Mouse (Mus musculus): Measurements from ENCODE around the gene Gpr176. TPM values are rescaled to one million over a fixed set of nuclear protein-coding genes. Genes with fewer than 3 reads are reported as not detected.

Gene Gpr176
- polyA plus RNA-seq, 1 experiment from 2014 or later: 1.5 TPM

GRCm38 (mm10) chr2:118306966-118307365, 66.3 kb downstream of the Gpr176 start:
- Histone ChIP-seq H3K9ac (replicated peaks; ENCODE audit: low read length) (no peak overlapping the region), H3K27ac (ENCODE audit: low read length) (no peak overlapping the region), H3K4me3 (ENCODE audit: low read length) (no peak overlapping the region), H3K4me1 (ENCODE audit: insufficient read depth, low read length) (0 out of 2 replicates have a peak, but pooled peaks cover 6% of the 10 kb centered on the region), H3K9me3 (ENCODE audit: low read length) (no peaks in the 10 kb centered on the region), H3K4me2 (replicated peaks; ENCODE audit: low read depth, low read length) (no peak overlapping the region), H3K27me3 (ENCODE audit: insufficient read depth, low read length) (no peaks in the 10 kb centered on the region), H3K36me3 (ENCODE audit: insufficient read depth, low read length) (no peaks in the 10 kb centered on the region)
- WGBS: 71% methylated on average over 2 of the region's 2 CpGs
- ATAC-seq (ENCODE audit: low FRiP score, low TSS enrichment): no peak

- no peak overlapping the region for H3K9ac ChIP-seq (replicated peaks; ENCODE audit: low read length)
- 0 out of 2 replicates have a peak, but pooled peaks cover 6% of the 10 kb centered on the region for H3K4me1 ChIP-seq (ENCODE audit: insufficient read depth, low read length)
- H3K9me3 ChIP-seq (ENCODE audit: low read length): no peaks in the 10 kb centered on the region
- WGBS: 22% methylated on average over 3 of the region's 3 CpGs
- no peaks in the 10 kb centered on the region for H3K27me3 ChIP-seq (ENCODE audit: insufficient read depth, low read length)
- no peaks in the 10 kb centered on the region for H3K36me3 ChIP-seq (ENCODE audit: insufficient read depth, low read length)
- H3K27ac ChIP-seq (ENCODE audit: low read length): no peak overlapping the region
- no peak overlapping the region for H3K4me2 ChIP-seq (replicated peaks; ENCODE audit: low read depth, low read length)
- no peak for ATAC-seq (ENCODE audit: low FRiP score, low TSS enrichment)
- H3K4me3 ChIP-seq (ENCODE audit: low read length): no peak overlapping the region
These were observed 66.7 kb downstream of the Gpr176 start for GRCm38 (mm10) chr2:118306522-118306895.

- H3K9ac ChIP-seq (replicated peaks; ENCODE audit: low read length): no peak overlapping the region
- no peaks in the 10 kb centered on the region for H3K9me3 ChIP-seq (ENCODE audit: low read length)
- H3K27me3 ChIP-seq (ENCODE audit: insufficient read depth, low read length): no peaks in the 10 kb centered on the region
- ATAC-seq (ENCODE audit: low FRiP score, low TSS enrichment): no peak
- WGBS: 43% methylated on average over 7 of the region's 7 CpGs
- no peak overlapping the region for H3K4me2 ChIP-seq (replicated peaks; ENCODE audit: low read depth, low read length)
- no peaks in the 10 kb centered on the region for H3K36me3 ChIP-seq (ENCODE audit: insufficient read depth, low read length)
- H3K27ac ChIP-seq (ENCODE audit: low read length): no peak overlapping the region
- no peak overlapping the region for H3K4me3 ChIP-seq (ENCODE audit: low read length)
- 0 out of 2 replicates have a peak, but pooled peaks cover 6% of the 10 kb centered on the region for H3K4me1 ChIP-seq (ENCODE audit: insufficient read depth, low read length)
These were observed 67.2 kb downstream of the Gpr176 start for GRCm38 (mm10) chr2:118305827-118306521.

- 0 out of 2 replicates have a peak, but pooled peaks cover 6% of the 10 kb centered on the region for H3K4me1 ChIP-seq (ENCODE audit: insufficient read depth, low read length)
- no peak overlapping the region for H3K9ac ChIP-seq (replicated peaks; ENCODE audit: low read length)
- no peak for ATAC-seq (ENCODE audit: low FRiP score, low TSS enrichment)
- H3K27me3 ChIP-seq (ENCODE audit: insufficient read depth, low read length): no peaks in the 10 kb centered on the region
- no peak overlapping the region for H3K27ac ChIP-seq (ENCODE audit: low read length)
- H3K36me3 ChIP-seq (ENCODE audit: insufficient read depth, low read length): no peaks in the 10 kb centered on the region
- H3K9me3 ChIP-seq (ENCODE audit: low read length): no peaks in the 10 kb centered on the region
- WGBS: 44% methylated on average over 4 of the region's 4 CpGs
- no peak overlapping the region for H3K4me3 ChIP-seq (ENCODE audit: low read length)
- no peak overlapping the region for H3K4me2 ChIP-seq (replicated peaks; ENCODE audit: low read depth, low read length)
These were observed 69.8 kb downstream of the Gpr176 start for GRCm38 (mm10) chr2:118303456-118303855.

- WGBS: 92% methylated on average over 2 of the region's 2 CpGs
- no peak for ATAC-seq (ENCODE audit: low FRiP score, low TSS enrichment)
- H3K36me3 ChIP-seq (ENCODE audit: insufficient read depth, low read length): no peaks in the 10 kb centered on the region
- H3K4me2 ChIP-seq (replicated peaks; ENCODE audit: low read depth, low read length): no peak overlapping the region
- no peak overlapping the region for H3K9ac ChIP-seq (replicated peaks; ENCODE audit: low read length)
- H3K27me3 ChIP-seq (ENCODE audit: insufficient read depth, low read length): no peaks in the 10 kb centered on the region
- 0 out of 2 replicates have a peak, but pooled peaks cover 6% of the 10 kb centered on the region for H3K4me1 ChIP-seq (ENCODE audit: insufficient read depth, low read length)
- no peak overlapping the region for H3K4me3 ChIP-seq (ENCODE audit: low read length)
- no peaks in the 10 kb centered on the region for H3K9me3 ChIP-seq (ENCODE audit: low read length)
- H3K27ac ChIP-seq (ENCODE audit: low read length): no peak overlapping the region
These were observed 71.6 kb downstream of the Gpr176 start for GRCm38 (mm10) chr2:118301656-118302055.

GRCm38 (mm10) chr2:118301041-118301545, 72.1 kb downstream of the Gpr176 start:
- no peak for ATAC-seq (ENCODE audit: low FRiP score, low TSS enrichment)
- Histone ChIP-seq H3K4me3 (ENCODE audit: low read length) (no peak overlapping the region), H3K4me1 (ENCODE audit: insufficient read depth, low read length) (0 out of 2 replicates have a peak, but pooled peaks cover 2% of the 10 kb centered on the region), H3K4me2 (replicated peaks; ENCODE audit: low read depth, low read length) (no peak overlapping the region), H3K27me3 (ENCODE audit: insufficient read depth, low read length) (no peaks in the 10 kb centered on the region), H3K27ac (ENCODE audit: low read length) (no peak overlapping the region), H3K9ac (replicated peaks; ENCODE audit: low read length) (no peak overlapping the region), H3K9me3 (ENCODE audit: low read length) (no peaks in the 10 kb centered on the region), H3K36me3 (ENCODE audit: insufficient read depth, low read length) (no peaks in the 10 kb centered on the region)
- WGBS: 64% methylated on average over 8 of the region's 8 CpGs

- Histone ChIP-seq H3K4me3 (ENCODE audit: low read length) (no peak overlapping the region), H3K4me1 (ENCODE audit: insufficient read depth, low read length) (no peaks in the 10 kb centered on the region), H3K4me2 (replicated peaks; ENCODE audit: low read depth, low read length) (no peak overlapping the region), H3K9ac (replicated peaks; ENCODE audit: low read length) (no peak overlapping the region), H3K27me3 (ENCODE audit: insufficient read depth, low read length) (no peaks in the 10 kb centered on the region), H3K27ac (ENCODE audit: low read length) (no peak overlapping the region), H3K36me3 (ENCODE audit: insufficient read depth, low read length) (no peaks in the 10 kb centered on the region), H3K9me3 (ENCODE audit: low read length) (no peaks in the 10 kb centered on the region)
- 88% methylated on average over 2 of the region's 2 CpGs for WGBS
- no peak for ATAC-seq (ENCODE audit: low FRiP score, low TSS enrichment)
These were observed 73.2 kb downstream of the Gpr176 start for GRCm38 (mm10) chr2:118299981-118300380.

- Histone ChIP-seq H3K4me2 (replicated peaks; ENCODE audit: low read depth, low read length) (no peak overlapping the region), H3K36me3 (ENCODE audit: insufficient read depth, low read length) (no peaks in the 10 kb centered on the region), H3K27me3 (ENCODE audit: insufficient read depth, low read length) (no peaks in the 10 kb centered on the region), H3K4me1 (ENCODE audit: insufficient read depth, low read length) (no peaks in the 10 kb centered on the region), H3K9me3 (ENCODE audit: low read length) (no peaks in the 10 kb centered on the region), H3K4me3 (ENCODE audit: low read length) (no peak overlapping the region), H3K27ac (ENCODE audit: low read length) (no peak overlapping the region), H3K9ac (replicated peaks; ENCODE audit: low read length) (no peak overlapping the region)
- WGBS: 70% methylated on average over 4 of the region's 4 CpGs
- no peak for ATAC-seq (ENCODE audit: low FRiP score, low TSS enrichment)
These were observed 74.6 kb downstream of the Gpr176 start for GRCm38 (mm10) chr2:118298601-118299000.

- Histone ChIP-seq H3K4me2 (replicated peaks; ENCODE audit: low read depth, low read length) (no peak overlapping the region), H3K27ac (ENCODE audit: low read length) (no peak overlapping the region), H3K27me3 (ENCODE audit: insufficient read depth, low read length) (no peaks in the 10 kb centered on the region), H3K4me1 (ENCODE audit: insufficient read depth, low read length) (no peaks in the 10 kb centered on the region), H3K4me3 (ENCODE audit: low read length) (no peak overlapping the region), H3K36me3 (ENCODE audit: insufficient read depth, low read length) (no peaks in the 10 kb centered on the region), H3K9ac (replicated peaks; ENCODE audit: low read length) (no peak overlapping the region), H3K9me3 (ENCODE audit: low read length) (no peaks in the 10 kb centered on the region)
- WGBS: 86% methylated on average over 2 of the region's 2 CpGs
- ATAC-seq (ENCODE audit: low FRiP score, low TSS enrichment): no peak
These were observed 75.3 kb downstream of the Gpr176 start for GRCm38 (mm10) chr2:118297966-118298365.

GRCm38 (mm10) chr2:118295505-118295904, 77.7 kb downstream of the Gpr176 start:
- no peak for ATAC-seq (ENCODE audit: low FRiP score, low TSS enrichment)
- Histone ChIP-seq H3K4me1 (ENCODE audit: insufficient read depth, low read length) (no peaks in the 10 kb centered on the region), H3K9ac (replicated peaks; ENCODE audit: low read length) (no peak overlapping the region), H3K4me2 (replicated peaks; ENCODE audit: low read depth, low read length) (no peak overlapping the region), H3K27ac (ENCODE audit: low read length) (no peak overlapping the region), H3K36me3 (ENCODE audit: insufficient read depth, low read length) (no peaks in the 10 kb centered on the region), H3K4me3 (ENCODE audit: low read length) (no peak overlapping the region), H3K9me3 (ENCODE audit: low read length) (no peaks in the 10 kb centered on the region), H3K27me3 (ENCODE audit: insufficient read depth, low read length) (no peaks in the 10 kb centered on the region)
- 67% methylated on average over 7 of the region's 7 CpGs for WGBS
